Mouse (Mus musculus) lung, postnatal 0 days (tissue): ENCODE measurements at regions not wholly inside any gene's neighbourhood (a gene's known extent, or its start where the extent isn't known, plus 50 kb on each side); places are given as distances from the start of the nearest gene placed in this dataset.

Experiments used
- CTCF ChIP-seq: IDR thresholded peaks from 2 replicates; pipeline ENCODE4 v1.5.1; 2016; ENCODE audit warnings: antibody characterized with exemption, mild to moderate bottlenecking
- EP300 ChIP-seq: IDR thresholded peaks from 2 replicates; pipeline ENCODE4 v1.6.1; 2016; ENCODE audit warnings: antibody characterized with exemption, mild to moderate bottlenecking, control low read depth

GRCm38 (mm10) chr16:86604166-86604565 is 702.5 kb upstream of the Adamts5 start:
- TF ChIP-seq CTCF (no peak), EP300 (no peak)
